Mouse (Mus musculus): ENCODE measurements around the gene Oas1h. TPM values are rescaled to one million over a fixed set of nuclear protein-coding genes. Genes with fewer than 3 reads are reported as not detected.
"Not testable (repeated sequence)": the region's sequence is repeated elsewhere in the genome, so short reads cannot be mapped to it uniquely, and the experiment has no call there.

Gene Oas1h
- total RNA-seq, 2 experiments from 2014 or later, result not detected

GRCm38 (mm10) chr5:120914204-120914603, 53.0 kb downstream of the Oas1h start, which contains the start of gene Oas1d:
Gene Oas1d, plus strand, starts transcription at chr5:120914536.
- intact Hi-C loops (cut with DNase I), result not testable (repeated sequence)

GRCm38 (mm10) chr5:120919156-120919935, 58.1 kb downstream of the Oas1h start:
- DNase-seq (ENCODE audit: low spot score in 2 of 2); intact Hi-C loops (cut with DNase I): not testable (repeated sequence)

More at GRCm38 (mm10) chr5:120914204-120914603, 53.0 kb downstream of the Oas1h start, which contains the start of gene Oas1d:
- not testable (repeated sequence) for DNase-seq (ENCODE audit: low spot score in 2 of 2)

GRCm38 (mm10) chr5:120920296-120920695, 59.1 kb downstream of the Oas1h start:
- intact Hi-C loops (cut with DNase I), result no loop called here

More at GRCm38 (mm10) chr5:120920296-120920695, 59.1 kb downstream of the Oas1h start:
- no peak for DNase-seq (ENCODE audit: low spot score in 2 of 2)

Small RNAs within 50 kb of the gene (microRNA-seq; reads per million reads assigned to microRNA genes)
- 0 reads per million in 2 experiments for gene Gm22907

Other genes starting within 250 kb of the Oas1h start
- 10 to 100 TPM; 31.5 to 32.4 TPM for gene Rita1, start 248.8 kb upstream of the Oas1h start, total RNA-seq (2021)
- 10 to 100 TPM; 44.5 to 48.0 TPM for gene Ddx54, start 248.7 kb upstream of the Oas1h start, total RNA-seq (2021)
- gene Cfap73, start 227.2 kb upstream of the Oas1h start, total RNA-seq (2021), result not detected
- gene Rasal1, start 212.6 kb upstream of the Oas1h start, total RNA-seq (2021), result 100 to 1,000 TPM in 1 of 2 experiments, 10 to 100 TPM in 1; 94.2 to 107 TPM
- gene Dtx1, start 149.5 kb upstream of the Oas1h start, total RNA-seq (2021), result 10 to 100 TPM; 72.6 to 80.1 TPM
- under 1 TPM in 1 of 2 experiments, not detected in 1; 0.40 TPM for gene Oas2, start 111.6 kb upstream of the Oas1h start, total RNA-seq (2021)
- gene Oas3, start 83.8 kb upstream of the Oas1h start, total RNA-seq (2021), result not detected
- gene Oas1e, start 65.9 kb upstream of the Oas1h start, total RNA-seq (2021), result not detected
- under 1 TPM; 0.59 to 0.87 TPM for gene Oas1c, start 48.9 kb upstream of the Oas1h start, total RNA-seq (2021)
- not detected for gene Oas1f, start 14.1 kb upstream of the Oas1h start, total RNA-seq (2021)
- not detected for gene Oas1g, start 26.2 kb downstream of the Oas1h start, total RNA-seq (2021)
- under 1 TPM; 0.37 to 0.40 TPM for gene Oas1a, start 46.1 kb downstream of the Oas1h start, total RNA-seq (2021)
- not detected for gene Oas1d, start 53.1 kb downstream of the Oas1h start, total RNA-seq (2021)
- gene Rph3a, start 148.7 kb downstream of the Oas1h start, total RNA-seq (2021), result 100 to 1,000 TPM; 252 to 253 TPM

Data from left cerebral cortex, postnatal 14 days (tissue).